Mouse (Mus musculus): ENCODE results near the gene Lif.

Lif gene

GRCm38 (mm10) chr11:4261969-4262368 lies 4.6 kb downstream of the Lif start:
- no peak for DNase-seq (ENCODE audit: low read depth, low spot score)

GRCm38 (mm10) chr11:4262847-4263246 lies 5.5 kb downstream of the Lif start:
- no peak for DNase-seq (ENCODE audit: low read depth, low spot score)

- no peak for DNase-seq (ENCODE audit: low read depth, low spot score)
These were observed 5.9 kb downstream of the Lif start for GRCm38 (mm10) chr11:4263296-4263695.

- DNase-seq (ENCODE audit: low read depth, low spot score), result no peak
These were observed 6.7 kb downstream of the Lif start for GRCm38 (mm10) chr11:4264066-4264465.

GRCm38 (mm10) chr11:4266271-4267201 lies 9.2 kb downstream of the Lif start:
- DNase-seq (ENCODE audit: low read depth, low spot score), result no peak

- no peak for DNase-seq (ENCODE audit: low read depth, low spot score)
These were observed 9.8 kb downstream of the Lif start for GRCm38 (mm10) chr11:4267202-4267578.

GRCm38 (mm10) chr11:4268500-4268899 lies 11.1 kb downstream of the Lif start:
- no peak for DNase-seq (ENCODE audit: low read depth, low spot score)

- no peak for DNase-seq (ENCODE audit: low read depth, low spot score)
These were observed 13.5 kb downstream of the Lif start for GRCm38 (mm10) chr11:4270744-4271459.

GRCm38 (mm10) chr11:4271544-4271943 lies 14.2 kb downstream of the Lif start:
- DNase-seq (ENCODE audit: low read depth, low spot score), result no peak

GRCm38 (mm10) chr11:4276411-4276861 lies 19.1 kb downstream of the Lif start:
- no peak for DNase-seq (ENCODE audit: low read depth, low spot score)

GRCm38 (mm10) chr11:4279909-4280308 lies 22.6 kb downstream of the Lif start:
- DNase-seq (ENCODE audit: low read depth, low spot score), result no peak

- no peak for DNase-seq (ENCODE audit: low read depth, low spot score)
These were observed 24.5 kb downstream of the Lif start for GRCm38 (mm10) chr11:4281852-4282251.

- no peak for DNase-seq (ENCODE audit: low read depth, low spot score)
These were observed 26.3 kb downstream of the Lif start for GRCm38 (mm10) chr11:4283627-4284026.

- DNase-seq (ENCODE audit: low read depth, low spot score), result no peak
These were observed 31.9 kb downstream of the Lif start for GRCm38 (mm10) chr11:4289280-4289679.

GRCm38 (mm10) chr11:4291639-4292038 lies 34.3 kb downstream of the Lif start:
- DNase-seq (ENCODE audit: low read depth, low spot score), result no peak

- DNase-seq (ENCODE audit: low read depth, low spot score), result no peak
These were observed 35.0 kb downstream of the Lif start for GRCm38 (mm10) chr11:4292224-4292887.

- no peak for DNase-seq (ENCODE audit: low read depth, low spot score)
These were observed 35.5 kb downstream of the Lif start for GRCm38 (mm10) chr11:4292888-4293247.

GRCm38 (mm10) chr11:4293481-4293880 lies 36.1 kb downstream of the Lif start:
- no peak for DNase-seq (ENCODE audit: low read depth, low spot score)

- DNase-seq (ENCODE audit: low read depth, low spot score), result no peak
These were observed 36.7 kb downstream of the Lif start for GRCm38 (mm10) chr11:4294047-4294446.

GRCm38 (mm10) chr11:4294495-4295351 lies 37.4 kb downstream of the Lif start:
- no peak for DNase-seq (ENCODE audit: low read depth, low spot score)

- no peak for DNase-seq (ENCODE audit: low read depth, low spot score)
These were observed 39.4 kb downstream of the Lif start for GRCm38 (mm10) chr11:4296610-4297275.

Measured in c-Kit-negative CD71-positive TER-119-positive erythroid progenitor cells, embryonic 14.5 days (primary cell).